Mouse (Mus musculus): ENCODE measurements around the gene Dab1.
A peak's percentile ranks its signal among the peaks of the same experiment; 100 is the strongest.

Gene Dab1

DNA sequence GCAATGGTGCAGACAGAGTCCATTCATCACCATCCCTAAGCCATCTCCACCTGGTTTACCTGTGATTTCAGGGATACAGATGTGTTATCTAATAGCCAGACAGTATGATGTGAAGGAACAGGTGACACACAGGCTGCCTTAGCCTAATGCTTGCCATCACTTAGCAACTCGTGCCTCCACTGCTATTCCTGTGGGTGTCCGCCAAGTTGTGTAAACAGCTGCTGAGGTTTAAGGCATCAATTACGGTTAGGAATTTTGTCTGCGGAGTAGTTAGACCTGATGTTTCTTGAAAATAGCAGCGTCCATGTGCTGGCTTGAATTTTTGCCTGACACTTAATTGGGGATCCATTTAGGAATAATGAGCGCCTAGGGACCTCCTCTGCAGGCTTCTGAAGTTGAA lies 487.1 kb downstream of the Dab1 start:
- DNase-seq (ENCODE audit: low read depth, low spot score), result no peak

DNA sequence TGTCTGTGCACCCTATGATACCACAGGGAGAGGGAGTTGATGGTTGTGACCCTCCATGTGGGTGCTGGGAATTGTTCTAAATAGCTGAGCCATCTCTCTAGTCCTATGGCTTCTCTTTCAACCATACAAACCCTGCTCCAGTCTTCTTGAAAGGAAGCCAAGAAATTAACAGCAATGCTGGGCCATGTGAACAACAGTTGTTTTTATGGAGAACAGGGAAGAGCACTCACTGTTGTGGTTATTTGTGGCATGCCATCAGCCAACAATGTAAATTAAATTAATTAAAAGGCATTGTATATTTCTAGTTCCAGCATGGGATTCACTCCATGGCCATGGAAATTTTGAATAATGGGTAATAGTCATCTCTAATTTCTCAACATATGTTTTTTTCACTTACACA lies 492.5 kb downstream of the Dab1 start:
- DNase-seq (ENCODE audit: low read depth, low spot score), result no peak

DNA sequence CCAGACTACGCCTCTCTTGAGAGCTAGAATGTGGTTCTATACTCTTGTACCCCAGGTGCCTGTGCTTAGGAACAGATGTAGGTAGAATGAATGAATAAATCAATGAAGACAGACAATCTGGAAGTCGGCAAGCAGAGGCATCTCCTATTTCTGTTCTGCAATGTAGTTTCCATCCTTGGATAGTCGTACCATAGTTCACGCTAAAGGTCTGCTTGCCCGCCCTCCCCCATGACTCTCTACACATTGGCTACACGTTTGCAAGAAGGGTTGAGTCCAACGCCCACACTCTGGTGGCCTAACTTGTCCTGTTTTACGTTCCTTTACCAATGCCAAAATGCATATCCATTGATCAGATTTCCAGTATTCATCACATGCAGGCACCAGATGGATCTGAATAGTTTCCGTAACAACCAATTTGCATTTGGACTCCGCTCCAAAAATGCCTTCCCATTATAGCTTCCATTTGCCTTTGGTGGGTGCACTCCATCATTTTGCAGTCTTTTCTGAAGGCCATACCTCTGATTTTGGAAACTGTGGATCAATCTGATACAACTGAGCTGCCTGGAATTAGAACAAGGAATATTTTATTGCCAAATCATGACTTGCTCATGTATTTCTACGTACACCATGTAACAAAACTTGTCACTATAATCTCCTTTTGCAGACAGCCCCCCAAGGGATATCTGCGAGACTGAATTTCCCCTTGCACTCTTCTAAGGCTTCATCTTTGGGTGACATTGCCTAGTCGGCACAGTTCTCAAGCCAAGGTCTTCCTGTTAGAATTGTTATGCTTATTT lies 494.2 kb downstream of the Dab1 start:
- no peak for DNase-seq (ENCODE audit: low read depth, low spot score)

DNA sequence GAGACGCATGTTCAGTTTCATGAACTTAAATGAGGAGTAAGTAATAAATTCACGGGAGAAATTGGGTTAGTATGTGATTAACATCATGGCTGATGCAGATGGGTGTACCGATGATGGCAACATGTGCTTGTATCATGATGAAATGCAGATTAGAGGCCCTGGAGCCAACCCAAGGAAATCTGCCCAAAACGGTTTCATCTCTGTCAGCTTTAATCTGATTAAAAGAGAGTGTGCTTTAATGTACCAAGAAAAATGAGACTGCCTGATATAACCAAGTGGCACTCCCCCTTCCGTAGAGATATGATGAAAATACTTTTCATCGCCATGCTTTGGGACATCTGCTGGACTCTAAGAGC lies 494.8 kb downstream of the Dab1 start:
- DNase-seq (ENCODE audit: low read depth, low spot score), result no peak

DNA sequence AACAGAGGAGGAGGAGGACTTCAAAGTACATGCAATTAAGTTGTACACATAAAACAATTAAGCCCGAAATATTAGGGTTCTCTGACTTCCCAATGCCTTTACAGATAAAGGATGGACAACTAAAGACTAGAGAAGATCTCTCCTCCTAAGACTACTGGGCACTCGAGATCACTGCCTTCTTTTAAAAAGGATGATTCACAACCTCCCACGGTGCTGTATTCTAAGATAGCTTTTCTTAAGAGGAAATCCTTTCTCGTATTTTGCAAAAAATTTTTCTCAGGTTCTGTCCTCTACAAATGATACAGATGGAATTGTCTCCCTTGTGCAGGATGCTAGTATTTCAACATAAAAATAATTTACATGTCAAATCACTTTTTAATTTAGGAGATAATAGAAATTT lies 500.9 kb downstream of the Dab1 start:
- no peak for DNase-seq (ENCODE audit: low read depth, low spot score)

DNA sequence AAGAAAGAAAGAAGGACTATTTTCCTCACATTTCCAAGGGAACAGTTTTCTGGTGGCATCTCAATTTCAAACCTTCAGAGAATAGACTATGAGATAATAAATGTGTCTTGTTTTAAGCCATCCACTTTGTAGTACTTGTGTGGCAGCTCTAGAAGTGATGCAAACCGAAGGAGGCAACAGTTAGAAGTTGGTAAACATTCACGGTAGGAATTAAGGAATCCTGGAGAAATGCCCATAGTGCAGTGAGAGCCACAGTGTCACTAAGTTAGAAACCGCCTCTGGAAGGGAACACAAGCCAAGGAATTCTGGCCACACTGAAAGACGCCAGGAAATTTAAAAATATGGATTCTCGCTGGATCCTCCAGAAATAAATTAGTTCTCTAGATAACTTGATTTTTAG lies 502.8 kb downstream of the Dab1 start:
- DNase-seq (ENCODE audit: low read depth, low spot score), result no peak

DNA sequence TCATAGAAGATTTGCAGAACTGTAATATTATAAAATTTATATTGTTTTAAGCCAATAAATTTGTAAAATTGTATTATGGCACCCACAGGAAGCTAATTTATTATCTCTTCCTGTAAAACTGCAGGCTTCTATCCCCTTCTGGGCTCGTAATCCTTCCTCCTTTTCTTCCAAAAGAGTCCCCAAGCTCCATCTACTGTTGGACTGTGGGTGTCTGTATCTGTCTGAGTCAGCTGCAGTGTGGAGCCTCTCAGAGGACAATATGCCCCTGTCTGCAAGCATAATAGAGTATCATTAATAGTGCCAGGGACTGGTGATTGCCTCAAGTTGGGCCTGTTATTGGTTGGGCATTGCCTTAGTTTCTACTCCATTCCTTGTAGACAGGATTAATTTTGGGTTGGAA lies 503.2 kb downstream of the Dab1 start:
- no peak for DNase-seq (ENCODE audit: low read depth, low spot score)

DNA sequence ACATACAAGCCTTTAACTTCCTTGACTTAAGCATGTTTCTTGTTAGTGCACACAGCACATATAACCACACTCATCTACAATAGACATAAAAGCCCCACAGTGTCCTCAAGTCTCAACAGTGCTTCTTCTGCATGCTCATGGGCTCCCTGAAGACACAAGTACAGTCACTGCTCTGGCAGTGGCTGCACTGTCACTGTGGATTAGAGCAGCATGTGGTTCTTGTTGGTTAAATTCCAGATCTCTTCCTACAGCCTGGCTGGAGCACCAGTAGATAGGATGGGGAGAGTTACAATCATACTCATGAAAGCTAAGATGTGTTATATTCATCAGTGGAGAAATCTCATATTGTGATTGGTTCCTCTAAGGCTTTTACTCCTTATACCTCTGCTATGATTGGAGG lies 534.5 kb downstream of the Dab1 start:
- DNase-seq (ENCODE audit: low read depth, low spot score), result no peak

DNA sequence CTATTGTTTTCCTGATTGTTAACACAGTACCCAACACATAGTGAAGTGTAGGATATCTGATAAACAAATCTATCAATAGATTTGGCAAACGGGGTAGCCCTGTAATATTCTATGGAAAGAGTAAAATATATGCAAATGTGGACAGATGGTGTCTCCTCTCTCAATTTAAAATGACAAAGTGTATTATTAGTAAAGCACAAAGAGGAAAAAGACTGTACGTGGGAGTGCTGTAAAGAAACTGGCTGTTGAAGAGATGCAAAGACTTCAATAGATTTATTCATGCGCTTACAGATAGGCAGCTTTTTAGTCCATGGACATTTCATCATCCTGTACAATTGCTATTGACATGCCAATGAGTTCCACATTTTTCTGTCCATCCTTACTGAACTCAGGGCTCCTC lies 558.9 kb downstream of the Dab1 start:
- DNase-seq (ENCODE audit: low read depth, low spot score), result no peak

DNA sequence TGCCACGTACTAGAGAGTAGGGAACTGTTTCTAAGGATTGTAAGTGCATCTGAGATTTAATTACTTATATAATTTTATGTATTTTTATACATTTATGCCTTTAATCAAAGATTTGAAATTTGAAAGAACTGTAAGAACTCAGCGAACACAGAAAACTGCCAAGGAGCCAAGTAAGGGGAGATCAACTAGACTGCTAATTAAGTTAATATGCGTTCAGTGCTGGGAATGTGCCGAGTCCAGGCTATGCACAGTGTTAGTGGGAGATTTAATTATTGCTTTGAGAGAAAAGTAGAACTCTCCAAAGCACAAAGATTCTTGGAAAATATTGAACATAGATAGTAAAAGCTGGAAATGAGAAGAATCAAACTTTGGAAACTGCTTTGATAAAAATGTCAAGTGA lies 567.2 kb downstream of the Dab1 start:
- no peak for DNase-seq (ENCODE audit: low read depth, low spot score)

DNA sequence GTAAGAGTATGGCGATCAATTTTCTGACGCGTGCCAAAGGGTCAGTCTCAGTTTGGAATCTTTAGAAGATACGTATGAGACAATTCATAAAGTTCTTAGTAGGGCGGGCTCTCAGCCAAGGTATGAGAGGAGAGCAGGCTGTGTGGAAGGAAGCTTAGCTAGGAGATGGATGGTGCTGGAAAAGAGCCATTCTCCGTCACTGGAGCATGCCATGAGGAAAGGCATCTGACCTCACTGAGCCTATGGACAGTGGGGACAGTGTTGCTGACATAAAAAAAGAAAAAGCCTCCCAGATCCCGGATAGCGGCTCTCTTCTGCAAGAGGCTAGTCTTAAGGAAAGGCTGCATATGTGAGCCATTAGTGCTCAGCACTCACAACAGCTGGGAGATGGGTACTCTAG lies 579.5 kb downstream of the Dab1 start:
- DNase-seq (ENCODE audit: low read depth, low spot score), result no peak

DNA sequence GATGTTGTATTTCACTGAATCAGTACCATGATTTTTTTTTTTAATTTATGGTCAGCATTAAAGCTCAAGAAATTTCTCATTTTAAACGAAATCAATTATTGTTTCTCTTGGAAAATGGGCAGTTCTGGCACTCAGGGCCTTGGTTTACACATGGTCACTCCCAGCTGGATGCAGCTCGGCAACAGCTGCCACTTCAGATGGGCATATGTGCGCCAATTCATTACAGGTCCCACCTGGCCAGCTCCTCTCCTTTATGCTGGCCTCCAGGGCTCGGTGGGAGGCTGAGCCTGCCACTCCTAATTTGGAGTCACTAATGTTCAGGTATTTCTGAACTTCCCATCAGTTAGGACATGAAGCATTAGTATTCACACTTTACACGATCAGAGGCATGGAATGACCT lies 582.5 kb downstream of the Dab1 start:
- DNase-seq (ENCODE audit: low read depth, low spot score), result no peak

DNA sequence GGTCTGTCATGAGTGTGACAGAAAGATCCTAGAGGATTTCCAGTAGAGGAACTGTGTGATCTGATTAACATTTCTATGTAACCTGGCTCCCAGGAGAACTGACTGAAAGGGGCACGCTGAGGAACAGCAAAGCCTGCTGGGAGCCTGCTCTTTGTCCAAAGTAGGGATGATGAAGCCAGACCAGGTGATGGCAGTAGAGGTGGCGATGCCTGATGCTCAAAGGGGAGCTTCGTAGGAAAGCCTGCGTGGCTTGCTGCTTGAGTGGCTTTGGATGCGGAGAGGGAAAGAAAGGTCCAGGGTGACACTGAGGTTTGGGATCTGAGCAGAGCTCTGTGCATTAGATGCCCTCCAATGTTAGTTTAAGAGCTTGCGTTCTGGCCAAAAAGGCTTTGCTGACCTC lies 584.9 kb downstream of the Dab1 start:
- peak; percentile 38 for DNase-seq (ENCODE audit: low read depth, low spot score)

DNA sequence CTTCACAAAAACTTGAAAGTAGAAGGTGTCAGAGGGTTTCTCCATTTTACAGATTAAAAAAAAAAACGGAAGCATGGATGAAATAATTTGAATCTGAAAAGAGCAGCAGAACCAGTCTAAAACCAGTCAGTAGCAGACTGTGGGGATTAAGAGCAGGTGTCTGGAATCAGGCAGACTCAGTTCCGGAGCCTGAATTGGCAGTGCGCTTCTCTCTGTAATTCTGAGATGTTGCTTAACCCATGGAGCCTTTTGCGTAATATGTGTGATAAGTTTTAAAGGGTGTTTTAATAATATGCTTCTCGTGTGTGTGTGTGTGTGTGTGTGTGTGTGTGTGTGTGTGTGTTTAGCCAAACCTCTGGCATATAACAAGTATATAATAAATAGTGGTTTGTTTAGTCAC lies 587.5 kb downstream of the Dab1 start:
- DNase-seq (ENCODE audit: low read depth, low spot score), result no peak

DNA sequence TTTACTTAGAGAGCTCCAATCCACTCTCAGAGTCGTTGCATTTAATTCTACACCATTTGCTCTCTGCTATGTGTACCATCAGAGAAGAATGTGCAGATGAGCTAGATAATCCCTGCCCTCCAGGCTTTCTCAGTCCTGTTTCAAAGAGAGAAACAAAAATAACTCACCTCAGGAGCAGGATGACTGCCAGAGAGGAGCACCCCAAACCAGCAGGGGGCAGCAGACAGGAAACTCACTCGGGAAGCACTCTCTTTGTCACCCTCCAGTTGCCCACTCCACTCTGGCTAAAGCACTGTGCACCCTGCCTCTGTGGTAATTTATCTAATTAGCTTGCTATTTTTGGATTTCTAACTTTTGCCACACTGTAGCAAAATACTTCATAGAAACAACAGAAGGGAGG lies 589.9 kb downstream of the Dab1 start:
- DNase-seq (ENCODE audit: low read depth, low spot score), result peak; percentile 57

DNA sequence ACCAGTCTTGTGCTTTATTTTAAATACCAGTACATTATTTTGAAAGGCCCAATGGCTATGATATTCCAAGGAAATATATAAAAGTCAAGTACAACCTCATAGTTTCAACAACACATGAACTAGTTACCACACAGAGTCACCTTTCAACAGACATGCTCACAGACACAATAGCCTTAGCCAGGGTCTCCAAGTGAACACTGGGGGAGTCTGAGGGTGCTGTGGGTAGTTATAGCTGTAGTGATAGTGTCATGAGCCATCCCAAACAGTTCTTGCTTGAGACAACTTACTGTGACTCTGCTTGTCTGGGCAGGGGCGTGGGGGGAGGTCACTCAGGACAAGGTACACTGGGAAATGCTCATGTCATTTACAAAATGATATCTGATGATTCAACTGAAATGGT lies 591.6 kb downstream of the Dab1 start:
- DNase-seq (ENCODE audit: low read depth, low spot score), result no peak

DNA sequence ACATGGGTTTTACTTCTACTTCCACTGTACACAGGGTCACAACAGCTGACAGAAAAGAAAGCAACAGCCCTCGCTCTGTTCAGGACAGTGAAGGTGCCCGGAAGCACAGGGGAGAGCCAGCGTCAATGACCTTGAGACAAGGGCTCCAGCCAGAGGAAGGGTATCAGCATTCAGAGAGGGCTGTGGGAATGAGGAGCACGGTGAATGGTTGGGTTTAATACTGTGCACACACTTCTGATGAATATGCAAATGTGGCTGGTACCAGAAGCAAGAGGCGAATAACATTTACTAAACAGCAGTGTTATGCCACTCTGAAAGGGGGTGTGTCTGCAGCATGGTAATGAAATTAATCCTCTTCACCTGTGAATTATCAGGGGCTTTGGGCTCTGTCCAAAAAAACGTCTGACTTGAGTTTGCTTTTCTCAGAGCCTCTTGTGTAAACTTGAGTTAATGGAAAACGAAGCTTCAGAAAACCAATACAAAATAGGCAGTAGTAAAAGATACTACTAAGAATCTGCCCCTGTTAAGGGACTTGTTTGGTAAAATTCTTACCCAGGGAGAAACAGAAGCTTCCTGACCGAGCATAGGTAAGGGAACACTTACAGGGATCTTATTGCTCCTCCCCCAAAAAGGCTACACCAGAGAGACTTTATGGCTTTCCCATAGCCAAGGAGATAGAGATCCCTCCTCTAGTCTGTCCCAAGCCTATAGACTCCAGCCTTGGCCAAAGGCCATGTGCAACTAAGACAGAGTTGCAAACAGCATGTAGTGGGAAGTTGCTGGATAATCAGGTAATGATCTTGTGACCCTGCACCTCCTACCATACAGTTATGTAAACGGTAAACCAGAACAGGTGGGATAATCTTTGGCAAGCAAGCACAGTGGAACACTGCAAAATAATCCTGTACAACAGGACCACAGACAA lies 592.6 kb downstream of the Dab1 start:
- peak; percentile 14 for DNase-seq (ENCODE audit: low read depth, low spot score)

DNA sequence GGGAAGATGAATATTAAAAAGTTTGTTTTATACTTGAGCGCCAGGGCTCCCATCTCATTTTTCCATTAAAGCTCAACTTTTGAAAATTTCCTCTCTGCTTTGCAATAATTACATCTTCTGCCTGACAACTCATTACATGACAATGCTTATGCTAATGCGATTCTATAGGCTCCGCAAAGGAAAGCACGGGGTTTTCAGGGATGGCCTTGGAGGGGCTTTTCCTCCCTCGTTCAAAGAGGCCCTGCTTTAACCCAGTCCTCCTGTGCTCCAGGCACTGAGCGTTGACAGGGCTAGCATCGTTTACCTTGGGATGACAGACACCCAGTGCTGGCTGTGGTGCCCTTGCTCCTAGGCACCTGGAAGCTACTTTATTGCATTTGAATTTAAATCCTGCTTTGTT lies 595.6 kb downstream of the Dab1 start:
- peak; percentile 12 for DNase-seq (ENCODE audit: low read depth, low spot score)

DNA sequence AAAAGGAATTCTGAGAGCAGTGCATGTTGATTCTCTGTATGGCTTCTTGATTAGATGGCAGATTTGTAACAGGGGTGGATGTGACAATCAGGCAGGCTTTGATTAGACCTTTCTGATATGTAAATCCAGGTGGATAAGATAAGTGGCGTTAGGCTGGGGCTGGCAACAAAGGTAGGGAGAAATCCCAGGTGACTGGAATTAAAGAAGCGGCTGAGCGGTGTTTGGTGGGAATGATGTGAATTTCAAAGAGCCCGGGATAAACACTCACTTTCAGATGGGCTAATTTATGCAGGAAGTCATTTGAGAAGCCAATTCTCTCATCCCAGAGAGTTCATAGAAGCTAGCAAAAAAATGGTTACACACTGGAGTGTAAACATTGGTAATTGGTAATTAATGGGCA lies 598.2 kb downstream of the Dab1 start:
- DNase-seq (ENCODE audit: low read depth, low spot score), result no peak

DNA sequence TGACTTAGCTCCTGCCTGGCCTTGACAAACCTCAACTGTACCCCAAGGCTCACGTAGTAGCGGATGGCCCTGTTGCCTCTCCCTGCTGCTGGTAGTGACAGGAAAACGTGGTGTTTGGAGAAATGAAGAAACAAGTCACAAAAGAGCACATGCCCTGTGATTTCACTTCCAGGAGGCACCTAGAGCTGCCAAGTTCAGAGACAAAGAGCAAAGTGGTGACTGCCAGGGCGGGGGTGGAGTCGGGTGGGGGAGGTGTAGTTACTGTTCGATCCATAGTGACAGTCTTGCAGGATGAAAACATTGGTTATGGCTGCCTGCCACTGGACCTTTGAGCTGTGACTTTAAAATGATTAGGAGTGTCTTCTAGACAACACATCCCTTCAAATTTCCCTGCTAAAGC lies 599.6 kb downstream of the Dab1 start:
- DNase-seq (ENCODE audit: low read depth, low spot score), result no peak

DNA sequence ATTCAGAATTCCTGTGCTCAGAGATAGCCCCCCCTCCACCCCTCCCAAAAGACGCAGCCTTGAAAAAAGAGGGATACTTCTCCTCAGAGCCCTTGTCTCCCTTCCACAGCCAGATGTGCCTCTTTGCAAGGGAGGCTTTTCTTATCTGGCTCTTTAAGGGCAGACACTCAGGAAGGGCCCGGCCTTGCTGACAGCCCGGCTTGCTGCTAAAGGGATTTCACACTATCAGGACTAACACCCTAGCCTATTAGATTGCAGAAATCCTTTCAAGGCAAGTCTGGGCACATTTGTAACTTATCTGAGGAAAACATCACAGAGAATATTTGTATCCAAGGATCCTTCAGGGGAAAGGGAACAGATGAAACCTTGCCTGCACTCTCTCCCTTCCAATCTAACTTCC lies 600.9 kb downstream of the Dab1 start:
- DNase-seq (ENCODE audit: low read depth, low spot score), result no peak

DNA sequence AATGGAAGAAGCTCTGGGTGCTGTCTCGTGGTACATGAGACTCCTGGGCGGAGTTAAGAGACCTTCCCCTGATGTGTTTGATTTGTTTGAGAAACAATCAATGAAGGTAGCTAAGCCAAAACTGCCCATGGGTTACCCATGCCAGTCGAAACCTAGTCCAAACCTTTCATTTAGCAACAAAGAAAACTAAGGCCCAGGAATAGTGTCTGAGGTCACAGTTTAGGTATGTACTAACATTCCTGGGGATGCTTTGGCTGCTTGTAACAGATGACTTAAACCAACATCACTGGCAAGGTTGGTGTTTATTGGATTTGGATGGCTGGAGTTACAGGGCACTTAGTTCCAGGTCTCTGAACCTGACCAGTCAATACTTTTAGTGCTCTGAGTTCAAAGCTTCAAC lies 610.1 kb downstream of the Dab1 start:
- DNase-seq (ENCODE audit: low read depth, low spot score), result no peak

DNA sequence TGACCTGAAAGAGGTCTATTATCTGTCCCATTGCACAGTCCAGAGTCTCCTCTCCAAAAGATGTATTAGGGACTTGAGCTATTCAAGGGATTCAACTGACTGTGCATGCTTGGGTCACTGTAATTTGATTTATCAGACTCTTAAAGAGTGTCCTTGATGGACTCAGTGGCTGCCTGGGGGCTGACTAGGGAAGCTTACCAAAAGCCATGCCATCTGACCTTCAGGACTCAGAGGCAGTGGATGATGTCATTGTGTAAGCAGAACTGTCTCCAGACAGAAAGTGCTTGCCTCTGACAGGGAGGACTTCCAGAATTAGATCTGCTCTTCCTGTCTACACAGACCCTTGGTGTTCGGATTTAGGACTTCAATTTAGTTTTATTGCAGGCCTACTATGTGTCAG lies 627.3 kb downstream of the Dab1 start:
- no peak for DNase-seq (ENCODE audit: low read depth, low spot score)
